Mouse (Mus musculus) yolk sac, embryonic 10.5 days (tissue): ENCODE data around the gene Rbms3.

Source experiments
- DNase-seq: peaks from one replicate; pipeline ENCODE4 v3.0.0-alpha.2; 2017; ENCODE audit warnings: low spot score

The Rbms3 gene

GRCm38 (mm10) chr9:116975269-116975668 lies 654.4 kb downstream of the Rbms3 start:
- DNase-seq, result no peak

GRCm38 (mm10) chr9:116974134-116974533 lies 655.6 kb downstream of the Rbms3 start:
- no peak for DNase-seq

GRCm38 (mm10) chr9:116973594-116973993 lies 656.1 kb downstream of the Rbms3 start:
- DNase-seq, result no peak

GRCm38 (mm10) chr9:116967317-116967716 lies 662.4 kb downstream of the Rbms3 start:
- DNase-seq, result no peak

- DNase-seq, result no peak
Measured at GRCm38 (mm10) chr9:116965691-116966090, 664.0 kb downstream of the Rbms3 start.

GRCm38 (mm10) chr9:116956156-116956555 lies 673.6 kb downstream of the Rbms3 start:
- DNase-seq, result no peak

- no peak for DNase-seq
Measured at GRCm38 (mm10) chr9:116948211-116948610, 681.5 kb downstream of the Rbms3 start.

GRCm38 (mm10) chr9:116947369-116947768 lies 682.3 kb downstream of the Rbms3 start:
- no peak for DNase-seq

- DNase-seq, result no peak
Measured at GRCm38 (mm10) chr9:116946787-116947186, 682.9 kb downstream of the Rbms3 start.

- no peak for DNase-seq
Measured at GRCm38 (mm10) chr9:116945689-116946088, 684.0 kb downstream of the Rbms3 start.

- no peak for DNase-seq
Measured at GRCm38 (mm10) chr9:116943902-116944301, 685.8 kb downstream of the Rbms3 start.

GRCm38 (mm10) chr9:116941116-116941515 lies 688.6 kb downstream of the Rbms3 start:
- DNase-seq, result no peak

GRCm38 (mm10) chr9:116940693-116941092 lies 689.0 kb downstream of the Rbms3 start:
- no peak for DNase-seq

- DNase-seq, result no peak
Measured at GRCm38 (mm10) chr9:116928338-116928737, 701.4 kb downstream of the Rbms3 start.

GRCm38 (mm10) chr9:116923151-116923550 lies 706.6 kb downstream of the Rbms3 start:
- DNase-seq, result no peak

GRCm38 (mm10) chr9:116922561-116922960 lies 707.2 kb downstream of the Rbms3 start:
- no peak for DNase-seq

- no peak for DNase-seq
Measured at GRCm38 (mm10) chr9:116919441-116920019, 710.2 kb downstream of the Rbms3 start.

- no peak for DNase-seq
Measured at GRCm38 (mm10) chr9:116912493-116912847, 717.2 kb downstream of the Rbms3 start.

GRCm38 (mm10) chr9:116911781-116912492 lies 717.8 kb downstream of the Rbms3 start:
- no peak for DNase-seq

- DNase-seq, result no peak
Measured at GRCm38 (mm10) chr9:116909511-116909910, 720.2 kb downstream of the Rbms3 start.

- DNase-seq, result no peak
Measured at GRCm38 (mm10) chr9:116906955-116907354, 722.8 kb downstream of the Rbms3 start.

GRCm38 (mm10) chr9:116905646-116906045 lies 724.1 kb downstream of the Rbms3 start:
- no peak for DNase-seq

- DNase-seq, result peak; percentile 9
Measured at GRCm38 (mm10) chr9:116903304-116903993, 726.3 kb downstream of the Rbms3 start.
